In the genomic region with DNA sequence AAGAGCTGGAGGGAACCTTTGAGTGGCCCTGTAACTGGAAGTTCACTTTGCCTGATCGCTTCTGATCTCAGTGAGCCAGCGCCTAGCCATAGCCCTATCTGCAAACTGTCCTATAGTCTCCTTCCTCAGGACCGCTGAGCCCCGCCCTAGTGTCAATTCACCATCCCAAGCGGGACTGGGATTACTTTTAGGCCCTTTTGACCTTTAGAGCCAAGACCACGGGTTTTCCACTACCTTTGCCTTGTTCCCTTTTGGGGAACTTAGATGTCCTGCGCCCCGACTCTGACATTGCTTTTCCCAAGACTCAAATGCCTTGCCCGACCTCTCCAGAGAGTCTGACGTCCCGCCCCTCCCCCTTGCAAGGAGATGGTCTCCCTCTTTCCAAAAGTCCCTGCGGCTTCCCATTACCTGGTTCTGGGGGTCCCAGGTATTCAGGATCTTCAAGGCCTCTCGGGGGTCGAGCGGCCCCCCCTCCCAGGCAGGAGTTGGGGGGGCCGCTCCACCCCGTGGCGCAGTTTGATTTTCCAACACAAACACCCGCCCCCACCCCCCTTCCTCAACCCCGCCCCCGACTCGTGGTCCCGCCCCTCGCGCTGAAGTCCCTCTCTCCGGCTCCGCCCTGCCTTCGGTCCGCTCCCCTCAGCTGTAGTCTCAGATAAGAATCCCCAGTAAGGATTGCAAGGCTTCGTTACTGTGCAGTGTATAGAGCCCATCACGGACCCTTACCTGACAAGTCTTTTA, we compare ENCODE assay signal across 8 mouse cellular contexts. TPM values are rescaled to one million over a fixed set of nuclear protein-coding genes. Genes with fewer than 3 reads are reported as not detected.
DNase-seq lines count a peak whose midpoint lies in the region; ATAC-seq and TF ChIP-seq lines count a peak whose summit lies in the region.

No protein-coding gene starts in this region.

- peak overlapping the region; percentile 94 for H3K27ac ChIP-seq in gastrocnemius, adult 2 months
- H3K27ac ChIP-seq in intestine, embryonic 15.5 days, result peak overlapping the region; percentile 98
- H3K27ac ChIP-seq in liver, postnatal 0 days (ENCODE audit: low read depth), result peak overlapping the region; percentile 77
- H3K27ac ChIP-seq in neural tube, embryonic 14.5 days (ENCODE audit: low read depth, low read length), result peak overlapping the region; percentile 99; the same call in 1 of the 2 replicates

- H3K36me3 ChIP-seq in intestine, embryonic 15.5 days, result no peaks in the 10 kb centered on the region
- no peaks in the 10 kb centered on the region for H3K36me3 ChIP-seq in liver, postnatal 0 days (replicated peaks; ENCODE audit: insufficient read depth, low read length)
- no peaks in the 10 kb centered on the region for H3K36me3 ChIP-seq in neural tube, embryonic 14.5 days (ENCODE audit: control insufficient read depth, insufficient read depth, low read length)

- TF ChIP-seq CTCF in gastrocnemius, adult 2 months (IDR thresholded peaks at IDR 0.05), result no peak
- no peak for TF ChIP-seq CTCF in liver, postnatal 0 days (IDR thresholded peaks at IDR 0.05; ENCODE audit: low read depth)

- peak overlapping the region; percentile 97 for H3K4me2 ChIP-seq in intestine, embryonic 15.5 days (replicated peaks)
- H3K4me2 ChIP-seq in liver, postnatal 0 days (ENCODE audit: low read depth, low read length), result peak overlapping the region; percentile 93
- H3K4me2 ChIP-seq in neural tube, embryonic 14.5 days (ENCODE audit: low read depth, low read length), result peak overlapping the region; percentile 99

- peaks cover 14% of the 10 kb centered on the region; the same call in 1 of the 2 replicates for H3K27me3 ChIP-seq in intestine, embryonic 15.5 days (replicated peaks)
- peaks cover 20% of the 10 kb centered on the region for H3K27me3 ChIP-seq in liver, postnatal 0 days (ENCODE audit: insufficient read depth, low read length)
- peaks cover 14% of the 10 kb centered on the region; the same call in 1 of the 2 replicates for H3K27me3 ChIP-seq in neural tube, embryonic 14.5 days (ENCODE audit: control insufficient read depth, insufficient read depth, low read length)

- H3K4me1 ChIP-seq in intestine, embryonic 15.5 days (replicated peaks), result peaks cover 36% of the 10 kb centered on the region
- H3K4me1 ChIP-seq in liver, postnatal 0 days (ENCODE audit: insufficient read depth), result peaks cover 50% of the 10 kb centered on the region
- H3K4me1 ChIP-seq in neural tube, embryonic 14.5 days (ENCODE audit: control insufficient read depth, insufficient read depth, low read length), result peaks cover 30% of the 10 kb centered on the region

- peak; percentile 77 for DNase-seq in gastrocnemius, adult 2 months
- no peak for DNase-seq in gastrocnemius, postnatal 4 days (ENCODE audit: low spot score in 2 of 2)
- peak; percentile 70 for DNase-seq in c-Kit-positive CD71-positive TER-119-positive erythroid progenitor cells, embryonic 14.5 days (ENCODE audit: low spot score)
- DNase-seq in forelimb bud, embryonic 11.5 days (ENCODE audit: low read depth, low spot score), result peak; percentile 28
- peak; percentile 60 for DNase-seq in liver, postnatal 0 days
- DNase-seq in left cerebral cortex, postnatal 14 days (ENCODE audit: low spot score in 2 of 2), result no peak

- TF ChIP-seq EP300 in liver, postnatal 0 days (IDR thresholded peaks at IDR 0.05; ENCODE audit: low read depth), result no peak

- intact Hi-C loops in gastrocnemius, adult 2 months (cut with DNase I), result loop anchor here (1.0 to 10.0 kb wide), 4 partner anchors 19 to 575 kb away; partner anchors contain the start of genes 9130213A22Rik, Gabarap, Hes7 and Phf23
- intact Hi-C loops in left cerebral cortex, postnatal 14 days (cut with DNase I), result loop anchor here (5.0 kb wide), 1 partner anchor 323 kb away; the partner anchor contains the start of gene Per1

- H3K4me3 ChIP-seq in gastrocnemius, adult 2 months, result peak overlapping the region; percentile 86
- H3K4me3 ChIP-seq in intestine, embryonic 15.5 days (replicated peaks), result peak overlapping the region; percentile 53
- peak overlapping the region; percentile 55 for H3K4me3 ChIP-seq in liver, postnatal 0 days (ENCODE audit: low read depth, low read length)
- peak overlapping the region; percentile 83 for H3K4me3 ChIP-seq in neural tube, embryonic 14.5 days (ENCODE audit: low read depth, low read length)

- ATAC-seq in intestine, embryonic 15.5 days, result no peak
- no peak for ATAC-seq in liver, postnatal 0 days
- ATAC-seq in neural tube, embryonic 14.5 days (ENCODE audit: low read depth), result no peak

- no peaks in the 10 kb centered on the region for H3K9me3 ChIP-seq in intestine, embryonic 15.5 days
- H3K9me3 ChIP-seq in liver, postnatal 0 days (ENCODE audit: low read length), result no peaks in the 10 kb centered on the region
- no peaks in the 10 kb centered on the region for H3K9me3 ChIP-seq in neural tube, embryonic 14.5 days (ENCODE audit: control insufficient read depth, low read length)

- WGBS in intestine, embryonic 15.5 days, result 1% methylated on average over 31 of the region's 31 CpGs
- WGBS in liver, postnatal 0 days (ENCODE audit: insufficient replicate concordance), result 2% methylated on average over 28 of the region's 31 CpGs
- 1% methylated on average over 31 of the region's 31 CpGs for WGBS in neural tube, embryonic 14.5 days

- H3K9ac ChIP-seq in intestine, embryonic 15.5 days, result peak overlapping the region; percentile 52
- peak overlapping the region; percentile 44; the same call in 1 of the 2 replicates for H3K9ac ChIP-seq in liver, postnatal 0 days (replicated peaks)
- H3K9ac ChIP-seq in neural tube, embryonic 14.5 days (replicated peaks; ENCODE audit: low read depth, low read length), result peak overlapping the region; percentile 64

RNA-seq across cellular contexts. Expression of gene Kdm6b, which starts 6.5 kb away (rescaled TPM):
- total RNA-seq in gastrocnemius, adult 2 months (2021), result 10 to 100 TPM; 23.9 to 24.5 TPM
- 10 to 100 TPM; 51.2 to 59.4 TPM for total RNA-seq in gastrocnemius, postnatal 4 days (2021)
- 23.7 and 24.3 TPM in 2 replicates for polyA plus RNA-seq in intestine, embryonic 15.5 days (2015; fragmentation: Nextera tagmentation; extraction: Ambion mirVana)
- 7.4 and 8.2 TPM in 2 replicates for polyA plus RNA-seq in liver, postnatal 0 days (2015; fragmentation: Nextera tagmentation; extraction: Ambion mirVana)
- polyA plus RNA-seq in neural tube, embryonic 14.5 days (2014; fragmentation: Nextera tagmentation; extraction: Ambion mirVana), result 36.1 and 37.5 TPM in 2 replicates
- total RNA-seq in left cerebral cortex, postnatal 14 days (2021), result 10 to 100 TPM; 33.0 to 33.3 TPM

RNA-seq across cellular contexts. Expression of gene Tmem88, which starts 21.9 kb away (rescaled TPM):
- total RNA-seq in gastrocnemius, adult 2 months (2021), result 1 to 10 TPM; 6.5 to 7.4 TPM
- total RNA-seq in gastrocnemius, postnatal 4 days (2021), result 10 to 100 TPM; 16.9 to 17.4 TPM
- 30.7 and 32.1 TPM in 2 replicates for polyA plus RNA-seq in intestine, embryonic 15.5 days (2015; fragmentation: Nextera tagmentation; extraction: Ambion mirVana)
- 12.3 and 14.0 TPM in 2 replicates for polyA plus RNA-seq in liver, postnatal 0 days (2015; fragmentation: Nextera tagmentation; extraction: Ambion mirVana)
- 2.3 and 5.3 TPM in 2 replicates for polyA plus RNA-seq in neural tube, embryonic 14.5 days (2014; fragmentation: Nextera tagmentation; extraction: Ambion mirVana)
- total RNA-seq in left cerebral cortex, postnatal 14 days (2021), result 1 to 10 TPM; 2.6 to 2.9 TPM

RNA-seq across cellular contexts. Expression of gene Cyb5d1, which starts 24.6 kb away (rescaled TPM):
- total RNA-seq in gastrocnemius, adult 2 months (2021), result 10 to 100 TPM; 34.9 to 36.0 TPM
- total RNA-seq in gastrocnemius, postnatal 4 days (2021), result 10 to 100 TPM; 21.1 to 26.4 TPM
- polyA plus RNA-seq in intestine, embryonic 15.5 days (2015; fragmentation: Nextera tagmentation; extraction: Ambion mirVana), result 22.7 and 24.8 TPM in 2 replicates
- polyA plus RNA-seq in liver, postnatal 0 days (2015; fragmentation: Nextera tagmentation; extraction: Ambion mirVana), result 4.7 and 5.4 TPM in 2 replicates
- polyA plus RNA-seq in neural tube, embryonic 14.5 days (2014; fragmentation: Nextera tagmentation; extraction: Ambion mirVana), result 21.3 and 29.9 TPM in 2 replicates
- 10 to 100 TPM; 36.8 to 42.0 TPM for total RNA-seq in left cerebral cortex, postnatal 14 days (2021)

RNA-seq across cellular contexts. Expression of gene Naa38, which starts 24.7 kb away (rescaled TPM):
- total RNA-seq in gastrocnemius, adult 2 months (2021), result 10 to 100 TPM; 62.4 to 86.0 TPM
- total RNA-seq in gastrocnemius, postnatal 4 days (2021), result 10 to 100 TPM; 63.8 to 76.3 TPM
- polyA plus RNA-seq in intestine, embryonic 15.5 days (2015; fragmentation: Nextera tagmentation; extraction: Ambion mirVana), result 154 and 182 TPM in 2 replicates
- 83.7 and 83.9 TPM in 2 replicates for polyA plus RNA-seq in liver, postnatal 0 days (2015; fragmentation: Nextera tagmentation; extraction: Ambion mirVana)
- polyA plus RNA-seq in neural tube, embryonic 14.5 days (2014; fragmentation: Nextera tagmentation; extraction: Ambion mirVana), result 112 and 132 TPM in 2 replicates
- 100 to 1,000 TPM in 1 of 2 experiments, 10 to 100 TPM in 1; 92.0 to 106 TPM for total RNA-seq in left cerebral cortex, postnatal 14 days (2021)

RNA-seq across cellular contexts. Expression of gene Chd3, which starts 50.8 kb away (rescaled TPM):
- total RNA-seq in gastrocnemius, adult 2 months (2021), result 1 to 10 TPM; 6.8 to 9.4 TPM
- total RNA-seq in gastrocnemius, postnatal 4 days (2021), result 10 to 100 TPM; 73.0 to 80.8 TPM
- polyA plus RNA-seq in intestine, embryonic 15.5 days (2015; fragmentation: Nextera tagmentation; extraction: Ambion mirVana), result 39.9 and 44.1 TPM in 2 replicates
- 7.8 and 8.7 TPM in 2 replicates for polyA plus RNA-seq in liver, postnatal 0 days (2015; fragmentation: Nextera tagmentation; extraction: Ambion mirVana)
- polyA plus RNA-seq in neural tube, embryonic 14.5 days (2014; fragmentation: Nextera tagmentation; extraction: Ambion mirVana), result 86.0 and 89.6 TPM in 2 replicates
- total RNA-seq in left cerebral cortex, postnatal 14 days (2021), result 100 to 1,000 TPM; 531 to 563 TPM

Comparison
In these comparisons a context has a peak if more than half of its experiments do, and no peak if none do; other contexts are left out.
1. DNase-seq: peak in gastrocnemius, adult 2 months (single experiment), c-Kit-positive CD71-positive TER-119-positive erythroid progenitor cells, embryonic 14.5 days (single experiment), forelimb bud, embryonic 11.5 days (single experiment) and liver, postnatal 0 days (single experiment); none in gastrocnemius, postnatal 4 days (0 of 2) and left cerebral cortex, postnatal 14 days (0 of 2).
2. Peak in every context shown above with its lines, with median percentiles within 50 percentile points of each other: H3K27ac ChIP-seq, H3K4me3 ChIP-seq, H3K4me2 ChIP-seq and H3K9ac ChIP-seq.